Mouse (Mus musculus) E14TG2a.4 (cell line): Measurements from ENCODE around the gene Olfr297.

Source experiments
- H3K27me3 ChIP-seq: 2 replicates; pipeline ENCODE4 v1.6.1; 2014; ENCODE audit warnings: low read length, control low read depth; ENCODE audit not compliant: insufficient read depth
- H3K36me3 ChIP-seq: 2 replicates; pipeline ENCODE4 v1.6.1; 2014; ENCODE audit warnings: low read length, control low read depth; ENCODE audit not compliant: insufficient read depth
- H3K4me1 ChIP-seq: replicated peaks from 2 replicates; pipeline ENCODE4 v1.6.1; 2014; ENCODE audit warnings: low read depth, low read length, control low read depth
- H3K4me3 ChIP-seq: replicated peaks from 2 replicates; pipeline ENCODE4 v1.5.1; 2014; ENCODE audit warnings: mild to moderate bottlenecking, low read length
- H3K9me3 ChIP-seq: 2 replicates; pipeline ENCODE4 v1.6.1; 2014; ENCODE audit warnings: low read length, control low read depth
- CTCF ChIP-seq: conservative IDR thresholded peaks from 2 replicates; pipeline ENCODE4 v1.5.1; 2014; ENCODE audit warnings: low read length
- NANOG ChIP-seq: IDR thresholded peaks from 2 replicates; pipeline ENCODE4 v1.6.1; 2014; ENCODE audit warnings: borderline replicate concordance, low read length, mixed read lengths
- POU5F1 ChIP-seq: IDR thresholded peaks from 2 replicates; pipeline ENCODE4 v1.6.1; 2014; ENCODE audit warnings: low read length, borderline replicate concordance

The Olfr297 gene

DNA sequence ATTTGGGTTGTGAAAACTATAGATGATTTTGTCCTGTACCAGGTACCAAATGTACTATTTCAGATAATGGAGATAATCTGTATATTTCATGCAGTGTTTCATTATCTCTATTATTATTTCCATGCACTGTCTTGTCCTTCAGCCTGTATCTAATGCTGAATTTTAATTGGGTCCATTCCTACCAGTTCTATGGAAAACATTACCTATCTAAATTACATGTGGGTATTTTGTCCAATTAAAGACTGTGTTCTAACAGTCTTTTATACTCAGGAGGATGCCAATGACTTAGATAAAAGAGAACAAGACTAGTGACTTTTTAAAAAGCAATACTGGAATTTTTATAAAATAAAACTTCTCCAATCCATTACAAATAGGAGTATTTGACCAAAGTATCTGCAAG lies at the start of gene Olfr297:
Gene Olfr297, plus strand, starts transcription at position 301 of the 400 bp plus-strand sequence.
- TF ChIP-seq POU5F1 (no peak), NANOG (no peak), CTCF (no peak)
- no peak within 1 kb of the TSS for H3K4me3 ChIP-seq
- no peaks in the 10 kb centered on the region for H3K36me3 ChIP-seq
- H3K4me1 ChIP-seq: no peaks in the 10 kb centered on the region
- no peaks in the 10 kb centered on the region for H3K27me3 ChIP-seq
- no peaks in the 10 kb centered on the region for H3K9me3 ChIP-seq

DNA sequence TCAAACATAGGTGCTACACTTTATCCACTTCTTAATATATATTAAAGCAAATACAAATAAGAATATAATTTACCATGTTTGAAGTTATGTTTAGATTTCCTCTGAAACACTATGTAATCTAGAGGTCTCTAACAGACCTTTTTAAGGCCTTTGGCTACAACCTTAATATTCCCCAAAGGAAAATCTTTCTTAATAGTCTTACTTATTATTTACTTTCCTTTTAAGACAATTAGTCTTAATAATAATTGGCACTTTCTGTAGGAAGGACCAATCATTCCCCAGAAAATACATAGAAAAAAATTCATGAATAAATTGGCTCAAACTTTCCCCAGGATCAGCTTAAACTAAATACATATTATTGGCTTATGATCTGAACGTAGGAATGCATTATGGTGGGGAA lies 27.4 kb upstream of the Olfr297 start, which contains the start of gene Olfr298:
Gene Olfr298, minus strand, starts transcription at position 101 of the 400 bp plus-strand sequence.
- H3K4me3 ChIP-seq: no peak within 1 kb of the TSS
- no peaks in the 10 kb centered on the region for H3K9me3 ChIP-seq
- H3K4me1 ChIP-seq: no peaks in the 10 kb centered on the region
- H3K27me3 ChIP-seq: no peaks in the 10 kb centered on the region
- TF ChIP-seq POU5F1: no peak
- TF ChIP-seq NANOG: no peak
- TF ChIP-seq CTCF: no peak
- H3K36me3 ChIP-seq: no peaks in the 10 kb centered on the region
